Mouse (Mus musculus) right cerebral cortex, postnatal 10 days (tissue): Measurements from ENCODE around the gene Rabif.
A peak's percentile ranks its signal among the peaks of the same experiment; 100 is the strongest.
"Not testable (repeated sequence)": the region's sequence is repeated elsewhere in the genome, so short reads cannot be mapped to it uniquely, and the experiment has no call there.

Experiments used
- DNase-seq, 2 experiments: peaks; one replicate each; pipeline ENCODE4 v3.0.0; 2021; ENCODE audit warnings: low spot score in 2 of 2

Rabif gene

DNA sequence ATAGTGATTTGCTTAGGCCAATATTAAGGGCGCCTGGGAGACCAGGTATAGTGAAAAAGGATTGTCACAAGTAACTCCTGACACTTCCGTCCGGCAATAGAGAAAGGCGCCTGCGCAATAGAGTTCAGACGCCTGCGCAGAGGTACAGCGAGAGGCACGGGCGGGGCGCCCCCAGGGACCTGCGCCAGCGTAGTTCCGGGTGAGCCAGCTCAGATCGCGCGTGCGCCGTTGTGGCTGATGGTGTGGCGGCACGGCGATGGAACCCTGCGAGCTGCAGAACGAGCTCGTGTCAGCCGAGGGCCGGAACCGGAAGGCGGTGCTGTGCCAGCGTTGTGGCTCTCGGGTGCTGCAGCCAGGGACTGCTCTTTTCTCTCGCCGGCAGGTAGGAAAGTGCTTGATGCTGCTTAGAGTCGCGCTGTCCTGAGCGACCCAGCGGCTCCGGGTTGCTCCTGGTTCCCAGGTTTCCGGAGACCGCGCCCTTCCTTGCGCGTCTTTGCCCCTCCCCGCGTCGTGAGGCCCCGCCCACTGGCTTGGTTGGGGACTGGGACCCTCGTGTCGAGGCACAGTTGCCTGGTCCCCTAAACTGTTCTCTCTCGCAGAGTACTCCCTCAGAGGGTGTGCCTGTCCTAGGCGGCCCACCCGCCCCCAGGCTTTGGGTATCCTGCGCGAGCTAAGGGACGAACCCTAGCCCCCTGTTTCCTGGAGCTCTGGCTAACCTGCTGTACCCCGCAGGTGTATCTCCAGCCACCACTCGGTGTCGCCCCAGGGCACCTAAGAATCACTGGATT, at the start of gene Rabif:
Gene Rabif, plus strand, starts transcription at position 221 of the 788 bp plus-strand sequence.
- DNase-seq: peak; percentile 99

GRCm38 (mm10) chr1:134445418-134445817, 49.0 kb upstream of the Rabif start:
- DNase-seq: no peak

DNA sequence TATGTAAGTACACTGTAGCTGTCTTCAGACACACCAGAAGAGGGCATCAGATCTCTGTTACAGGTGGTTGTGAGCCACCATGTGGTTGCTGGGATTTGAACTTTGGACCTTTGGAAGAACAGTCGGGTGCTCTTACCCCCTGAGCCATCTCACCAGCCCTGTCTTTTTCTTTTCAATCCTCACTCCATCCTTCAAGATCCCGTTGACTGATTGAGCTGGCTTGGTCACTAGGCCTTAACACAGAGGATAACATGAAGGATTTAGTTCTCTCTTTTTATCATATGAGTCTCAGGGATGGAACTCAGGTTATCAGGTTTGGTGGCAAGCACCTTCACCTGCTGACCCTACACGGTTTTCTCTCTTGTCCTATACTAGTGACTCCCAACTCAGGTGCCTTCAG, 45.9 kb upstream of the Rabif start:
- not testable (repeated sequence) for DNase-seq

DNA sequence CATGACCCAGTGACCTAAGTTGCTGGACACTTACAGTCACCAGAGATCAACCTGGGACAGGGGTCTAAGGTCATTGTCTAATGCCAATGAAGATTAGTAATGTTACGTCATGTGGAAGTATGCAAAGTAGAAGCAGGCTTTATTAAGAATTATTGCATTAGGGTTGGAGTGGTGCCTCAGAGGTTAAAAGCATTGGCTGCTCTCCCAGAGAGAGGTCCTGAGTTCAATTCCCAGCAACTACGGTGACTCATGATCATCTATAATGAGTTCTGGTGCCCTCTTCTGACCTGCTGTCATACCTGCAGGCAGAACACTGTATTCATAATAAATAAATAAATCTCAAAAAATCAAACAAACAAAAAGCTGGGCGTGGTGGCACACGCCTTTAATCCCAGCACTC, 44.2 kb upstream of the Rabif start:
- no peak for DNase-seq

DNA sequence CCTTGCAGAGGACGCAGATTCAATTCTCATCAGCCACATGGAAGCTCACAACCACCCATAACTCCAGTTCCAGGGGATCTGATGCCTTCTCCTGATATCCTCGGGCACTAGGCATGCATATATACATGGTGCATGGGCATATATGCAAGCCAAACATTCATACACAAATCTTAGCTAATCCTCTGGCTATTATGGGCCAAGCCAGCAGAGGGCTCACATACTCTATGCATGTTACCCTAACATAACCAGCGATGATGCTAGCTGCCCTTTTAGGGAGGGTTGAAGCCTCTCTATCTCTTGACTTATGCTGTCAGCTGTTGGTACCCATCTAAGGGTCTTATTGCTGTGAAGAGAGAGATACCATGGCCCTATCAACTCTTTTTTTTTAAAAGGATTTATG, 43.5 kb upstream of the Rabif start:
- peak; percentile 36 to 41 for DNase-seq

- peak; percentile 96 to 97 for DNase-seq
Observed at GRCm38 (mm10) chr1:134454904-134455824, 39.3 kb upstream of the Rabif start, which contains the start of gene Klhl12. Gene Klhl12, plus strand, starts transcription at chr1:134455531.

DNA sequence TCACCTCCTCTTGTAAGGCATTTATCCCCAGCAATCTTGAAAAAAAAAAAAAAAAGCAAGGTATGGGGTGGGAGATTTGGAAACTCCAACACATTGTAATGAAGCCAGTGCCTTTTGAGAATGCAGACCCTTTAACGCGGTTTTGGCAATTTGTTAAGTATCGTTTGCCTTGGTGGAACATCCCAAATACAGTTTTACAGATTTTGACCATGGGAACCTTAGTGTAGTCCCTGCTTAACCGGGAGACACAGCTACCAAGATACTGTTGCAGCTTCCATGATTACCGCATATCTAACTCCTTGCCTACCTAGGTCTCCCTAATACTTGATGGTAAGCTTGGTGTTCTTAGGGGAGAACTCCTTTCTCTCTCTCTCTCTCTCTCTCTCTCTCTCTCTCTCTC, 38.4 kb upstream of the Rabif start:
- DNase-seq: no peak

DNA sequence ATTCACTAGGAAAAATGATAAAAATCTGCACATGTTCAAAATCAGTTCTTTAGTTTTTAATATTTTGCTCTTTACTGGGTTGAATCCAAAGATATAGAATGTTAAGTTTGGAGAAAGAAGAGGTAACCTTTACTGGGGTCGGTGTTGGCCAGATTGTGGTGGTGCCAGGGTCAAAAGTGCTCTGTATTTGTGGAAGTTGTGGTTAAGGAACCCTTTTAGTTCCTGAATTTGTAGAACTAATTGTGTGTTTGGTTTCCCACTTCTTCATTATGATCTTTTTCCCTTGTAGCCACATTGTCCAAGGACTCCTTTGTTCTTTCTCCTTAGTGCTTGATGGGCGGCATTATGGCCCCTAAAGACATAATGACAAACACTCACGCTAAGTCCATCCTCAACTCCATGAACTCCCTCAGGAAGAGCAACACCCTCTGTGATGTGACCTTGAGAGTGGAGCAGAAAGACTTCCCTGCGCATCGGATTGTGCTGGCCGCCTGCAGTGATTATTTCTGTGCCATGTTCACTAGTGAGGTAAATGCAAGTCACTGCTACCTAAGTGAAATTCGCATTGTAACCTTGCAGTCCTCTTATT, 36.2 kb upstream of the Rabif start:
- no peak for DNase-seq

GRCm38 (mm10) chr1:134460294-134461284, 33.9 kb upstream of the Rabif start:
- DNase-seq: no peak

- no peak for DNase-seq
Observed at GRCm38 (mm10) chr1:134484623-134485022, 9.8 kb upstream of the Rabif start.

- no peak for DNase-seq
Observed at GRCm38 (mm10) chr1:134490903-134491801, 3.3 kb upstream of the Rabif start.

DNA sequence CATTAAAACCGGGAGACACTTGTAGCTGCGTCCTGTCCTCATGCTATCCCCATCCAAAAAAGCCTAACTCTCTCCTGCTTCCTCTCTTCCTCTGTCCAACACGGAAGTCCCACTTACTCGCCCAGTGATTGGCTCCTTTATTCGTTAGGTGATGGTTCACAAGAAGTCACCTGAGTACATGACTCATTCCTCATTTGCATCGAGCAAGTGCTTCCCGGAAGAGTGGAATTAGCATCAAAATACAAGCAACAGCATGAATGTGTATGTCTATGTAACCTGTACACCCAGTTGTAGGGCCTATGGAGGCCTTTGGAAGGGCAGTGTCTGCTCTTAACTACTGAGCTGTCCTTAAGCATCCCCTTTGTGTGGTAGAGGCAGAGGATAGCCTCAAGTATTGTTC, 2.2 kb upstream of the Rabif start:
- DNase-seq: no peak

DNA sequence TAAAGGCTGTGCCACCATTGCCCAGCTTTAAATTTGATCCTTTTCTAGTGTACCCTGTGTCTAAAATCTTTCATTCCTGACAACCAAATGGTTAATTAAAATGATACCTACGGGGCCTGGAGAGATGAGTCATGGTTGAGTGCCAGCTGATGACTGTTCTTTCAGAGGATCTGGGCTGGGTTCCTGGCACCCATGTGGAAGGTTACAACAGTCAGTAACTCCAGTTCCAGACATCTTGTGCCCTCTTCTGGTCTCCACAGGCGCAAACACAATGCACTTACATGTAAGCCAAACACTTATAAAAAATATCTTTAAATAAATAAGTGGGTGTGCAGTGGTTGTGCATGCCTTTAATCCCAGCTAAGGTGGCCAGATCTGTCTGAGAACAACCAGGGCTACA, 952 bp upstream of the Rabif start:
- DNase-seq: no peak

GRCm38 (mm10) chr1:134493956-134494355, 492 bp upstream of the Rabif start:
- no peak for DNase-seq

- no peak for DNase-seq
Observed at GRCm38 (mm10) chr1:134495216-134495539, 730 bp downstream of the Rabif start.

GRCm38 (mm10) chr1:134495991-134496390, 1.5 kb downstream of the Rabif start:
- no peak for DNase-seq

GRCm38 (mm10) chr1:134500916-134501315, 6.5 kb downstream of the Rabif start:
- DNase-seq: no peak

GRCm38 (mm10) chr1:134506201-134506600, 11.8 kb downstream of the Rabif start:
- no peak for DNase-seq

GRCm38 (mm10) chr1:134510018-134510417, 15.6 kb downstream of the Rabif start:
- no peak for DNase-seq

DNA sequence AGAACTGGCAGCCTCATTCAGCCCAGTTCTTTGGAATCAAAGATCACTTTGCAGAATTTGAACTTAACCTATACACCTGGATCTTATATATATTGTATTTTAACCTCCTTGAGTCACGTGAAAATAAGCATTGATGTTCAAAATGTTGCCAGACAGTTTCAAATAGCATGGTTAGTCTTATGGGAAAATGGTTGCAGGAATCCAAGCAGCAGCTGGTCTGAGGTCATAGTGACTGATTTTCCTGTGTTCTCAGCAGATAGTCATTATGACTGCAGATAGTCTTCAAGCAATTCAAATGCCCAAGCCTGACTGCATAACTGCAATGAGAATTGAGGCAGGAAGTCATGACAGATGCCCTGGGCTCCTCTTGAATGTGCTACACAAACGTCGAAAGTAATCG, 17.7 kb downstream of the Rabif start:
- no peak for DNase-seq
